Mouse (Mus musculus): ENCODE measurements around the gene Hist1h2bl. TPM values are rescaled to one million over a fixed set of nuclear protein-coding genes. Genes with fewer than 3 reads are reported as not detected.
"Not testable (repeated sequence)": the region's sequence is repeated elsewhere in the genome, so short reads cannot be mapped to it uniquely, and the experiment has no call there.

Hist1h2bl gene
- polyA plus RNA-seq, 1 experiment from 2014 or later, result not detected

DNA sequence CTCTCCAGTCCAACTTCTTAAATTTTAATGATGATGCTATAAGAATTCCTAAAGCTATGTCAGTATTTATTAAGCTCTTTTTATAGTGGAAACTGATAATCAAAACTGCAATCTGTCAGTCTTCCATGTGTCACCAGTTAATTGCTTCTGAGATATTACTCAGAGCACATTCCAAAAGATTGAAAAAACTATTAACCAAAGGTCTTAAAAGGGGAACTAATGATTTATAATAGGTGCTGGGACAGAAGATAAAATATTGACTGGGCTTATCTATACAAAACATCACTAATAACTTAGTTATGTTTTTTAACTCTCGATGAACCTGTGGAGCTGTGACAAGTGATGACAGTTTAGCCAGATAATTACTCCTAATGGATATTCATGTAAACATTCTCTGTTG is 29.1 kb upstream of the Hist1h2bl start:
- H3K9me3 ChIP-seq (replicated peaks), result no peaks in the 10 kb centered on the region
- no peak overlapping the region for H3K9ac ChIP-seq (replicated peaks)
- no peaks in the 10 kb centered on the region for H3K27me3 ChIP-seq (replicated peaks)
- 92% methylated on average over 1 of the region's 1 CpGs for WGBS
- H3K4me3 ChIP-seq (replicated peaks), result no peak overlapping the region
- H3K4me2 ChIP-seq, result no peak overlapping the region
- no peak overlapping the region for H3K27ac ChIP-seq (replicated peaks)
- H3K36me3 ChIP-seq, result no peaks in the 10 kb centered on the region
- ATAC-seq (ENCODE audit: low FRiP score), result no peak
- peaks cover 14% of the 10 kb centered on the region for H3K4me1 ChIP-seq

DNA sequence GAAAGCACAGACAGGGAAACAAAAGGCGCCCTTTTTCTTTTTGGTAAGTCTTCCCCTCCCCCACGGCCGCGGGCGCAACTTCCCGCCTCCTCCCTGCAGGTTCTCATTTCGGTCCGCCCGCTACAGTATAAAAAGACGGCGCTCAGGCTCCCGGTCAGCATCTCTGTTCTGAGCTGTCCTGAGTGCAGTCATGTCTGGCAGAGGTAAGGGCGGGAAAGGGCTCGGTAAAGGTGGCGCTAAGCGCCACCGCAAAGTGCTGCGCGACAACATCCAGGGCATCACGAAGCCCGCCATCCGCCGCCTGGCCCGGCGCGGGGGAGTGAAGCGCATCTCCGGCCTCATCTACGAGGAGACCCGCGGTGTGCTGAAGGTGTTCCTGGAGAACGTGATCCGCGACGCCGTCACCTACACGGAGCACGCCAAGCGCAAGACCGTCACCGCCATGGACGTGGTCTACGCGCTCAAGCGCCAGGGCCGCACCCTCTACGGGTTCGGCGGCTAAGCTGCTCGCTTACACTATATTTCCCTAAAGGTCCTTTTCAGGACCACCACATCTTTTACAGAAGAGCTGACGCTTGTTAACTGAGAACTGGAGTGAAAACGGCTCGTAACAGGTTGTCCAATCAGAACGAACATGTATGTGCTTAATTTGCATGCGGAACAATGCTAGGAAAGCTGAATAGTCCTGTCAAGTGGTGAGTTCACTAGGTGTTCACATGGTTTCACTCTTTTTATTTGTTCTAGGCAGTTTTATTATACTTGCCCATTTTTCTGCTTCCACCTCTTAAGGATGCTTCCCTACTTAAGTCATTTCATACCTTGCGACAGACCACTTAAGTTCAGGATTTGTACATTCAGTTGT is 19.2 kb upstream of the Hist1h2bl start, which contains the start of gene Hist1h4j:
Gene Hist1h4j, plus strand, starts transcription at position 159 of the 862 bp plus-strand sequence.
- H3K4me1 ChIP-seq, result peaks cover 19% of the 10 kb centered on the region
- peak within 1 kb of the TSS; percentile 80 for H3K4me2 ChIP-seq
- WGBS, result under 1% methylated on average over 46 of the region's 56 CpGs
- H3K4me3 ChIP-seq (replicated peaks), result peak within 1 kb of the TSS; percentile 43
- H3K9ac ChIP-seq (replicated peaks), result peak within 1 kb of the TSS; percentile 67
- H3K9me3 ChIP-seq (replicated peaks); H3K36me3 ChIP-seq; H3K27me3 ChIP-seq (replicated peaks): not testable (repeated sequence)
- ATAC-seq (ENCODE audit: low FRiP score), result peak; percentile 93
- H3K27ac ChIP-seq (replicated peaks), result peak within 1 kb of the TSS; percentile 96

DNA sequence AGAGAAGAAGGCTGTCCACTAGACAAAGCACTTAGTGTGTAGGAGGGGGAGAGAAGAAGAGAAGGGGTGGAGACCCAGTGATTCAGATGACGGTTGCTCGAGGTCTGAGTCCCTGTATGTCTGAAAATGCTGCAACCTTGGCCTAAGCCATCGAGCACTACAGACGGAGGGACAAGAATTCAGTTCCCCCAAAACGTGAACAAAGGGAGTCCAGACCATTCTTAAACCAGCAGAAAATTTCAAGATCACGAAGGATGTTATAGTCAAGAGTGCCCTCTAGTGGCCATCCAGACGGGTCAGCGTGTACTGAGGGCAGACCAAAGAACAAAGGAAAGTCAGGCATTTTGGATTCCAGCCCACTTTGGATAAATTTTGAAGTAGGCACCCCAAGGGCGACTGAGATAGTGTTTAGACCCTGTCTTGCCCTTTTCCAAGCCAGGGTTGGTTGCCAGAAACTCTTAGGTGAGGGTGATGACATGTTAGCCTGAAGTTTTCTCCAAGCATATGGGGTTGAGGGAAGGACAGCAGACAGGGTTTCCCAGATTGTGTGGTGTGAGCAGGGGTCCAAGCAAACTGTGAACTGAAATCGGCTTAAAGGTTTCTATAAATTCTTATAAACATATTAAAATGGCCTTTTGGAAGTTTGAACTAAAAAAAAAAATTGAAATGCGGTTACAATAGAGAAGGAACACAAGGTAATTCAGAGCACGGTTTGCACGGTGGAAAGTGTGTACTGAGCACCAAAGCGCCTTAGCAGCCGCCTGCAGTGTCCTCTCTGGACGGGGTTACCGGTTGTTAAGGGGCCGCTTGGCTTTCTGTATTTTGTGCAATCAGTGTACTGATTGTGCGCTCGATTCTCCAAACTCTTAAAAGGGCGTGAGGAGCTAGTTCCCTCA is 18.3 kb upstream of the Hist1h2bl start:
- peak overlapping the region; percentile 43 for H3K4me3 ChIP-seq (replicated peaks)
- H3K27me3 ChIP-seq (replicated peaks), result no peaks in the 10 kb centered on the region
- peak overlapping the region; percentile 80 for H3K4me2 ChIP-seq
- peaks cover 19% of the 10 kb centered on the region for H3K4me1 ChIP-seq
- H3K9me3 ChIP-seq (replicated peaks), result no peaks in the 10 kb centered on the region
- peak overlapping the region; percentile 67 for H3K9ac ChIP-seq (replicated peaks)
- H3K27ac ChIP-seq (replicated peaks), result peak overlapping the region; percentile 96
- no peaks in the 10 kb centered on the region for H3K36me3 ChIP-seq
- peak; percentile 85 for ATAC-seq (ENCODE audit: low FRiP score)
- 0% methylated on average over 21 of the region's 21 CpGs for WGBS

GRCm38 (mm10) chr13:21733466-21733865 is 17.5 kb upstream of the Hist1h2bl start:
- Histone ChIP-seq H3K4me1 (peaks cover 19% of the 10 kb centered on the region), H3K9me3 (replicated peaks) (no peaks in the 10 kb centered on the region), H3K9ac (replicated peaks) (no peak overlapping the region), H3K4me2 (peak overlapping the region; percentile 80; the same call in 1 of the 2 replicates), H3K27ac (replicated peaks) (peak overlapping the region; percentile 96), H3K36me3 (no peaks in the 10 kb centered on the region), H3K27me3 (replicated peaks) (no peaks in the 10 kb centered on the region), H3K4me3 (replicated peaks) (no peak overlapping the region)
- 0 out of 2 replicates have a peak, but pooled peaks have one; percentile 15 for ATAC-seq (ENCODE audit: low FRiP score)
- 63% methylated on average over 5 of the region's 5 CpGs for WGBS

DNA sequence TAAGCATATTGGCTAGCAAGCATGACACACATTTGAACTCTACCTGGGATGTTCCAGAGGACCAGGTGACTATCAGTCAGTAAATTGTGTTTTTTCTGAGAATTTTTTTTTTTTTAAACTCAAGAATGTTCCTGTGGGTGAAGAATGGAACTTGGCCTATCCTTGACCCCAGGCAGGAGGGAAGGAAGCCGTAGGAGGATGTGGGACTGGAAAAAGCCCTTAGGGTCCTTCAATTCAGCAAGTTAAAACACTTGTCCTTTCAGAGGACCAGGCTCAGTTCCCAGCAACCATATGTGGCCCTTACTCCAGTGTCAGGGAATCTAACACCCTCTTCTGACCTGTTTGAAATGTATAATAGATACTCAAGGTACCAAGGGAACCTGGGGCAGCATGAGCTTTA is 13.6 kb upstream of the Hist1h2bl start:
- no peak overlapping the region for H3K27ac ChIP-seq (replicated peaks)
- H3K36me3 ChIP-seq, result no peaks in the 10 kb centered on the region
- WGBS, result 75% methylated on average over 1 of the region's 1 CpGs
- H3K4me2 ChIP-seq, result no peak overlapping the region
- H3K9me3 ChIP-seq (replicated peaks), result no peaks in the 10 kb centered on the region
- no peak overlapping the region for H3K9ac ChIP-seq (replicated peaks)
- no peak overlapping the region for H3K4me3 ChIP-seq (replicated peaks)
- no peaks in the 10 kb centered on the region for H3K27me3 ChIP-seq (replicated peaks)
- ATAC-seq (ENCODE audit: low FRiP score), result no peak
- peaks cover 6% of the 10 kb centered on the region; the same call in 1 of the 2 replicates for H3K4me1 ChIP-seq

- no peak overlapping the region for H3K9ac ChIP-seq (replicated peaks)
- H3K27me3 ChIP-seq (replicated peaks), result no peaks in the 10 kb centered on the region
- H3K27ac ChIP-seq (replicated peaks), result no peak overlapping the region
- whole genome bisulfite sequencing, result 12% methylated on average over 11 of the region's 11 CpGs
- no peak overlapping the region for H3K4me3 ChIP-seq (replicated peaks)
- no peak overlapping the region for H3K4me2 ChIP-seq
- no peaks in the 10 kb centered on the region for H3K9me3 ChIP-seq (replicated peaks)
- no peak for ATAC-seq (ENCODE audit: low FRiP score)
- H3K4me1 ChIP-seq, result no peaks in the 10 kb centered on the region
- H3K36me3 ChIP-seq, result no peaks in the 10 kb centered on the region
Measured at GRCm38 (mm10) chr13:21727948-21728572, 12.1 kb upstream of the Hist1h2bl start.

- no peak overlapping the region for H3K9ac ChIP-seq (replicated peaks)
- H3K27ac ChIP-seq (replicated peaks), result no peak overlapping the region
- no peak overlapping the region for H3K4me3 ChIP-seq (replicated peaks)
- WGBS, result 22% methylated on average over 5 of the region's 5 CpGs
- no peak for ATAC-seq (ENCODE audit: low FRiP score)
- no peaks in the 10 kb centered on the region for H3K27me3 ChIP-seq (replicated peaks)
- H3K4me2 ChIP-seq, result peak overlapping the region; percentile 70; the same call in 1 of the 2 replicates
- H3K9me3 ChIP-seq (replicated peaks), result no peaks in the 10 kb centered on the region
- H3K4me1 ChIP-seq, result peaks cover 18% of the 10 kb centered on the region
- no peaks in the 10 kb centered on the region for H3K36me3 ChIP-seq
Measured at GRCm38 (mm10) chr13:21722993-21723836, 7.3 kb upstream of the Hist1h2bl start.

- Histone ChIP-seq H3K4me2 (peak overlapping the region; percentile 70), H3K9ac (replicated peaks) (peak overlapping the region; percentile 51), H3K27ac (replicated peaks) (peak overlapping the region; percentile 85), H3K9me3 (replicated peaks) (no peaks in the 10 kb centered on the region), H3K4me3 (replicated peaks) (peak overlapping the region; percentile 43), H3K4me1 (peaks cover 22% of the 10 kb centered on the region), H3K27me3 (replicated peaks) (no peaks in the 10 kb centered on the region), H3K36me3 (no peaks in the 10 kb centered on the region)
- 3% methylated on average over 11 of the region's 11 CpGs for WGBS
- ATAC-seq (ENCODE audit: low FRiP score), result peak; percentile 26; the same call in 1 of the 2 replicates
Measured at GRCm38 (mm10) chr13:21722373-21722925, 6.5 kb upstream of the Hist1h2bl start.

DNA sequence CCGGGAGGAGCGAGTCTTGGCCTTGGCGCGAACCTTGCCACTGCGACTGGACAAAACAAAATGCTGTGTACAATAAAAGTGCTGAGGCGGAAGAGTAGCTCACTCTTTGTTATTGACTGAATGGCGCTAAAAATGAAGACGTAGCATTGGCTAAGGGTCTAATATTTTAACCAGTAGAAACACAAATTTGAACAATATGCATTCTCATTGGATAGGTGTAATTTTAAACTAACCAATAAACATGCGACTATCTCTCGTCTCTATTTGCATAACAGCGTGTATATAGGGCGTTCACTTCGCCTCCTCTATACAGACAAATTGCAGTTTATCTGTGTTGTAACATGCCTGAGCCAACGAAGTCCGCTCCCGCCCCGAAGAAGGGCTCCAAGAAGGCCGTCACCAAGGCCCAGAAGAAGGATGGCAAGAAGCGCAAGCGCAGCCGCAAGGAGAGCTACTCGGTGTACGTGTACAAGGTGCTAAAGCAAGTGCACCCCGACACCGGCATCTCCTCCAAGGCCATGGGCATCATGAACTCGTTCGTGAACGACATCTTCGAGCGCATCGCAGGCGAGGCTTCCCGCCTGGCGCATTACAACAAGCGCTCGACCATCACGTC is 5.9 kb upstream of the Hist1h2bl start, which contains the start of gene Hist1h2bm:
Gene Hist1h2bm, plus strand, starts transcription at position 288 of the 616 bp plus-strand sequence.
- Histone ChIP-seq H3K4me2 (peak within 1 kb of the TSS; percentile 70), H3K4me1 (peaks cover 25% of the 10 kb centered on the region), H3K4me3 (replicated peaks) (peak within 1 kb of the TSS; percentile 43), H3K9ac (replicated peaks) (peak within 1 kb of the TSS; percentile 51), H3K27ac (replicated peaks) (peak within 1 kb of the TSS; percentile 85)
- under 1% methylated on average over 37 of the region's 37 CpGs for WGBS
- not testable (repeated sequence) for H3K9me3 ChIP-seq (replicated peaks); H3K36me3 ChIP-seq; H3K27me3 ChIP-seq (replicated peaks)
- peak; percentile 97 for ATAC-seq (ENCODE audit: low FRiP score)
